ENCODE assay signal across 7 mouse cellular contexts in the genomic region with DNA sequence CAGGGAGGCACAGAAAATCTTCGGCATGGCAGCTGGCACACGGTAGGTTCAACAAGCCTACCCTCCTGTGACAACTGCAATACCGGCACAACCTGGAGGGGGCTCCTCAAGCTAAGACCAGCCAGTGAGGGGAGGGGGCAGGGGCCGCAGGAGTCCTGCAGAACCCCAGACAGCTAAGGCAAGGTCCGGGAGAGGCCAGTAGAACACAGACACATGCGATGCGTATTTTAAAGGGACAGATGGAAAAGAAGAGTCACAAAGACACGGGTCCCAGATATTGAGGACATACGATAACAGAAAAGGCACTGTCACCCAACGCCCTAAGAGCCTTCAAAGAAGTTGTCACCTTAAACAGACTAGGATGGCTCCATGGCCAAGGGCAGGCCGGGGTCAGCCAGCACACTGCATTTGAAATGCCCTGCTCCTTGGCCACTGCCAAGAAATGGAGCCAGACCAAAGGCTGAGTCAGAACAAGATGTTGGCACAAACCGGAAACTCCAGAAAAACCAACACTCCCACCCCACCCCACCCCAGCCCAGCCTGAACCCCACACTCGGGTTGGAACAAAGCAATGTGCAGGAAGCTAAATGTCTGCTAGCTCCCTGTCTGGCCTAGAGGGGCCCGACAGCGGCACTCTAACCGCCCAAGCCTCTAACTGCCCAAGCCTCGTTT. TPM values are rescaled to one million over a fixed set of nuclear protein-coding genes. Genes with fewer than 3 reads are reported as not detected.
DNase-seq lines count a peak whose midpoint lies in the region; ATAC-seq lines count a peak whose summit lies in the region.

No protein-coding gene starts in this region.

- DNase-seq in layer of hippocampus, postnatal 10 days (ENCODE audit: low spot score in 2 of 2) = peak; percentile 53 to 74
- no peak for DNase-seq in layer of hippocampus, postnatal 14 days (ENCODE audit: low spot score in 2 of 2)
- DNase-seq in ES-CJ7 (ENCODE audit: low read depth, low spot score) = peak; percentile 61
- DNase-seq in adrenal gland, adult 18-20 months (ENCODE audit: low spot score in 2 of 2) = peak; percentile 36 to 42
- peak; percentile 77 for DNase-seq in lung, postnatal 10 days
- DNase-seq in gastrocnemius, adult 8-10 months (ENCODE audit: low spot score in 2 of 2) = no peak

- no peak for ATAC-seq in activated CD4-positive, CD25-positive, alpha-beta regulatory T cell, adult 4 months

RNA-seq across cellular contexts. Expression of gene Uck2, which starts 53.4 kb away (rescaled TPM):
- total RNA-seq in layer of hippocampus, postnatal 10 days (2021) = 10 to 100 TPM; 69.5 to 69.9 TPM
- total RNA-seq in layer of hippocampus, postnatal 14 days (2021) = 10 to 100 TPM; 64.2 to 68.1 TPM
- total RNA-seq in adrenal gland, adult 18-20 months (2021) = 10 to 100 TPM; 57.8 to 76.8 TPM
- 10 to 100 TPM; 18.6 to 31.8 TPM for polyA plus RNA-seq in activated CD4-positive, CD25-positive, alpha-beta regulatory T cell, adult 4 months (2017; shearing (Covaris generic))
- 10 to 100 TPM; 14.2 to 17.6 (median 16.4) TPM for total RNA-seq in gastrocnemius, adult 8-10 months (2022)

Comparison
In these comparisons a context has a peak if more than half of its experiments do, and no peak if none do; other contexts are left out.
1. DNase-seq: peak in layer of hippocampus, postnatal 10 days (2 of 2), ES-CJ7 (single experiment), adrenal gland, adult 18-20 months (2 of 2) and lung, postnatal 10 days (single experiment); none in layer of hippocampus, postnatal 14 days (0 of 2) and gastrocnemius, adult 8-10 months (0 of 2).